Mouse (Mus musculus) right cerebral cortex, postnatal 25 days (tissue): Measurements from ENCODE around the gene Arhgef6.

Experiments used
- DNase-seq: peaks from one replicate; pipeline ENCODE4 v3.0.0; 2022

The Arhgef6 gene

DNA sequence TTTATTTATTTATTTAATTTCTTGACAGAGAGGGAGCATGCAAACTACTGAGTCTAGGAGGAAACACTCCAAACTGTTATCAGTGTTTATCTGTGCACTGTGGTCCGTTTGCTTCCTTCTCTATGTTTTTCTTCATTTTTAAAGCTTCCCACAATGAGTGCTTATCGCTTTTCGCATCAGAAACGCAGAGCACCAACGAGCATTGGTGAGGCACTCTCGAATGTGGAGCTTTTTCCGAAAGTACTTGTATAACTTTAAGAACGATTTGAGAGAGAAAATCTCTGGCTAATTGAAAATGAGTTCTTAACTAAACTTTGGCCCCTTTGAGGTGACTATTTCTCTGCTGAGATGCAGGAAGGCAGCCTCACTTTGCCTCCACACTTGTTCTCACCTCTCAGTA, 151.2 kb downstream of the Arhgef6 start:
- no peak for DNase-seq

DNA sequence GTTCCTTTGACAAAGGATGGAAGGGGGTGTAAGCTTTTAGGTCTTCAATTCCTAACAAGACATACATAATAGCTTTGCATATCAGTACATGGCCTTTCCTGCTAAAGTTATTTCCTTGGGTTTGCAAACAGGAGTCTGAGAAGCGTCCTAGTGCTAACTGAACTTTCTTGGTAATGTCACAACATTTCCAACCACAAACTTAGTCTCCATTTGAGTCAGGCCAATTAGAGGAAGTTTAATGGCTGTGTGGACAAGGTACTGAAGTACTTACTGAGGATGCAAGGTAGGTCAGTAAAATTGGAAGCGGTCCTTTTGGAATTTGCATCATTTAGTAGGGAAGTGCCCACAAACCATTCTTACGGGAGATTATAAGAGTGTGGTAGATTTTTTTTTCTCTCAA, 155.2 kb downstream of the Arhgef6 start:
- no peak for DNase-seq

DNA sequence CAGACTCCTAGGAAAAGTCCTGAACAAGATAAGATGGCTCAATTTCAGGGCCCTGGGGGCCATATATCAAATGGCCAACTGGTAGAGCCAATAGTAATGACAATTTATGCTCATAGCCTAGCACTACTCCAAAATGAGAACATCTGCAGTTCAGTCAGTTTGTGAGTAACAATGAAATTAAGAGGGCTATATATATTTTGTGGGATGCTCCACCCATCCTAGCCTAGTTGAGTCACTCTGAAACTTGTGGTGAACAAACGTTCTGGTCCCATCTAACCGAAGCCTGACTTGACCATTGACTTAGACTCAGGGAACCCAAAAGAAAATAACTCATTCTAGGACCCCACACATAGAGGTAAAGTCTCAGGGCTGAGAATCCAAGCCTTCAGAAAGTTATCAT, 156.1 kb downstream of the Arhgef6 start:
- no peak for DNase-seq
